Mouse (Mus musculus): Measurements from ENCODE around the gene Srd5a3. TPM values are rescaled to one million over a fixed set of nuclear protein-coding genes. Genes with fewer than 3 reads are reported as not detected.

Srd5a3 gene
- polyA plus RNA-seq, 1 experiment from 2014 or later: 36.1 TPM

GRCm38 (mm10) chr5:76153430-76153829, 13.4 kb downstream of the Srd5a3 start:
- no peak for ATAC-seq (ENCODE audit: insufficient number of reproducible peaks, low FRiP score, low TSS enrichment, low read depth)
- WGBS: 92% methylated on average over 11 of the region's 11 CpGs
- H3K27ac ChIP-seq (replicated peaks): no peak overlapping the region
- no peaks in the 10 kb centered on the region for H3K27me3 ChIP-seq
- H3K9ac ChIP-seq: no peak overlapping the region
- no peaks in the 10 kb centered on the region for H3K4me1 ChIP-seq
- H3K4me3 ChIP-seq (replicated peaks): no peak overlapping the region
- no peaks in the 10 kb centered on the region for H3K9me3 ChIP-seq (replicated peaks)
- no peak overlapping the region for H3K4me2 ChIP-seq (replicated peaks)
- H3K36me3 ChIP-seq: peaks cover 51% of the 10 kb centered on the region

- no peak for ATAC-seq (ENCODE audit: insufficient number of reproducible peaks, low FRiP score, low TSS enrichment, low read depth)
- Histone ChIP-seq H3K4me3 (replicated peaks) (no peak overlapping the region), H3K9me3 (replicated peaks) (no peaks in the 10 kb centered on the region), H3K9ac (no peak overlapping the region), H3K27me3 (no peaks in the 10 kb centered on the region), H3K36me3 (peaks cover 50% of the 10 kb centered on the region), H3K4me2 (replicated peaks) (no peak overlapping the region), H3K27ac (replicated peaks) (no peak overlapping the region), H3K4me1 (no peaks in the 10 kb centered on the region)
- 88% methylated on average over 21 of the region's 21 CpGs for WGBS
Observed at GRCm38 (mm10) chr5:76154434-76155165, 14.5 kb downstream of the Srd5a3 start.

GRCm38 (mm10) chr5:76159555-76159954, 19.5 kb downstream of the Srd5a3 start:
- Histone ChIP-seq H3K9ac (no peak overlapping the region), H3K27ac (replicated peaks) (no peak overlapping the region), H3K9me3 (replicated peaks) (no peaks in the 10 kb centered on the region), H3K4me2 (replicated peaks) (no peak overlapping the region), H3K4me3 (replicated peaks) (no peak overlapping the region), H3K27me3 (no peaks in the 10 kb centered on the region), H3K4me1 (no peaks in the 10 kb centered on the region), H3K36me3 (peaks cover 18% of the 10 kb centered on the region)
- WGBS: 83% methylated on average over 6 of the region's 6 CpGs
- ATAC-seq (ENCODE audit: insufficient number of reproducible peaks, low FRiP score, low TSS enrichment, low read depth): no peak

GRCm38 (mm10) chr5:76160086-76160485, 20.0 kb downstream of the Srd5a3 start:
- no peak overlapping the region for H3K4me3 ChIP-seq (replicated peaks)
- no peak overlapping the region for H3K27ac ChIP-seq (replicated peaks)
- H3K4me1 ChIP-seq: no peaks in the 10 kb centered on the region
- H3K9ac ChIP-seq: no peak overlapping the region
- ATAC-seq (ENCODE audit: insufficient number of reproducible peaks, low FRiP score, low TSS enrichment, low read depth): no peak
- H3K27me3 ChIP-seq: no peaks in the 10 kb centered on the region
- peaks cover 13% of the 10 kb centered on the region for H3K36me3 ChIP-seq
- H3K9me3 ChIP-seq (replicated peaks): no peaks in the 10 kb centered on the region
- WGBS: 65% methylated on average over 3 of the region's 3 CpGs
- H3K4me2 ChIP-seq (replicated peaks): no peak overlapping the region

GRCm38 (mm10) chr5:76161491-76161890, 21.4 kb downstream of the Srd5a3 start:
- Histone ChIP-seq H3K36me3 (peaks cover under 1% of the 10 kb centered on the region; the same call in 1 of the 2 replicates), H3K9ac (no peak overlapping the region), H3K4me2 (replicated peaks) (no peak overlapping the region), H3K4me1 (no peaks in the 10 kb centered on the region), H3K4me3 (replicated peaks) (no peak overlapping the region), H3K9me3 (replicated peaks) (no peaks in the 10 kb centered on the region), H3K27ac (replicated peaks) (no peak overlapping the region), H3K27me3 (no peaks in the 10 kb centered on the region)
- WGBS: 89% methylated on average over 6 of the region's 6 CpGs
- ATAC-seq (ENCODE audit: insufficient number of reproducible peaks, low FRiP score, low TSS enrichment, low read depth): no peak

GRCm38 (mm10) chr5:76162926-76163325, 22.9 kb downstream of the Srd5a3 start:
- Histone ChIP-seq H3K4me3 (replicated peaks) (no peak overlapping the region), H3K9me3 (replicated peaks) (no peaks in the 10 kb centered on the region), H3K27me3 (no peaks in the 10 kb centered on the region), H3K4me2 (replicated peaks) (no peak overlapping the region), H3K36me3 (no peaks in the 10 kb centered on the region), H3K4me1 (no peaks in the 10 kb centered on the region), H3K27ac (replicated peaks) (no peak overlapping the region), H3K9ac (no peak overlapping the region)
- ATAC-seq (ENCODE audit: insufficient number of reproducible peaks, low FRiP score, low TSS enrichment, low read depth): no peak
- WGBS: 69% methylated on average over 5 of the region's 5 CpGs

- no peak overlapping the region for H3K9ac ChIP-seq
- H3K27me3 ChIP-seq: no peaks in the 10 kb centered on the region
- no peaks in the 10 kb centered on the region for H3K9me3 ChIP-seq (replicated peaks)
- H3K36me3 ChIP-seq: no peaks in the 10 kb centered on the region
- H3K4me1 ChIP-seq: no peaks in the 10 kb centered on the region
- no peak for ATAC-seq (ENCODE audit: insufficient number of reproducible peaks, low FRiP score, low TSS enrichment, low read depth)
- 35% methylated on average over 4 of the region's 4 CpGs for WGBS
- H3K4me2 ChIP-seq (replicated peaks): no peak overlapping the region
- H3K4me3 ChIP-seq (replicated peaks): no peak overlapping the region
- H3K27ac ChIP-seq (replicated peaks): no peak overlapping the region
Observed at GRCm38 (mm10) chr5:76163828-76164390, 23.8 kb downstream of the Srd5a3 start.

- H3K36me3 ChIP-seq: no peaks in the 10 kb centered on the region
- WGBS: 25% methylated on average over 7 of the region's 7 CpGs
- no peaks in the 10 kb centered on the region for H3K9me3 ChIP-seq (replicated peaks)
- H3K4me2 ChIP-seq (replicated peaks): no peak overlapping the region
- no peaks in the 10 kb centered on the region for H3K4me1 ChIP-seq
- ATAC-seq (ENCODE audit: insufficient number of reproducible peaks, low FRiP score, low TSS enrichment, low read depth): no peak
- H3K9ac ChIP-seq: no peak overlapping the region
- H3K27ac ChIP-seq (replicated peaks): no peak overlapping the region
- no peaks in the 10 kb centered on the region for H3K27me3 ChIP-seq
- H3K4me3 ChIP-seq (replicated peaks): no peak overlapping the region
Observed at GRCm38 (mm10) chr5:76164827-76165226, 24.8 kb downstream of the Srd5a3 start.

- H3K4me2 ChIP-seq (replicated peaks): no peak overlapping the region
- no peaks in the 10 kb centered on the region for H3K9me3 ChIP-seq (replicated peaks)
- H3K27me3 ChIP-seq: no peaks in the 10 kb centered on the region
- no peak overlapping the region for H3K27ac ChIP-seq (replicated peaks)
- H3K4me3 ChIP-seq (replicated peaks): no peak overlapping the region
- H3K4me1 ChIP-seq: no peaks in the 10 kb centered on the region
- H3K36me3 ChIP-seq: no peaks in the 10 kb centered on the region
- WGBS: 77% methylated on average over 4 of the region's 4 CpGs
- no peak for ATAC-seq (ENCODE audit: insufficient number of reproducible peaks, low FRiP score, low TSS enrichment, low read depth)
- H3K9ac ChIP-seq: no peak overlapping the region
Observed at GRCm38 (mm10) chr5:76170522-76170921, 30.5 kb downstream of the Srd5a3 start.

GRCm38 (mm10) chr5:76171039-76171438, 31.0 kb downstream of the Srd5a3 start:
- Histone ChIP-seq H3K9me3 (replicated peaks) (no peaks in the 10 kb centered on the region), H3K4me1 (no peaks in the 10 kb centered on the region), H3K4me3 (replicated peaks) (no peak overlapping the region), H3K4me2 (replicated peaks) (no peak overlapping the region), H3K36me3 (no peaks in the 10 kb centered on the region), H3K27me3 (no peaks in the 10 kb centered on the region), H3K27ac (replicated peaks) (no peak overlapping the region), H3K9ac (no peak overlapping the region)
- no peak for ATAC-seq (ENCODE audit: insufficient number of reproducible peaks, low FRiP score, low TSS enrichment, low read depth)

GRCm38 (mm10) chr5:76175051-76175450, 35.0 kb downstream of the Srd5a3 start:
- 0 out of 2 replicates have a peak, but pooled peaks cover 6% of the 10 kb centered on the region for H3K4me1 ChIP-seq
- no peak overlapping the region for H3K4me2 ChIP-seq (replicated peaks)
- no peak overlapping the region for H3K9ac ChIP-seq
- no peak overlapping the region for H3K4me3 ChIP-seq (replicated peaks)
- 89% methylated on average over 4 of the region's 4 CpGs for WGBS
- H3K36me3 ChIP-seq: no peaks in the 10 kb centered on the region
- H3K9me3 ChIP-seq (replicated peaks): no peaks in the 10 kb centered on the region
- H3K27ac ChIP-seq (replicated peaks): no peak overlapping the region
- no peak for ATAC-seq (ENCODE audit: insufficient number of reproducible peaks, low FRiP score, low TSS enrichment, low read depth)
- no peaks in the 10 kb centered on the region for H3K27me3 ChIP-seq

- H3K4me3 ChIP-seq (replicated peaks): no peak overlapping the region
- H3K27ac ChIP-seq (replicated peaks): no peak overlapping the region
- no peaks in the 10 kb centered on the region for H3K36me3 ChIP-seq
- no peak for ATAC-seq (ENCODE audit: insufficient number of reproducible peaks, low FRiP score, low TSS enrichment, low read depth)
- no peaks in the 10 kb centered on the region for H3K27me3 ChIP-seq
- WGBS: 35% methylated on average over 3 of the region's 3 CpGs
- H3K9ac ChIP-seq: no peak overlapping the region
- H3K4me2 ChIP-seq (replicated peaks): no peak overlapping the region
- 0 out of 2 replicates have a peak, but pooled peaks cover 6% of the 10 kb centered on the region for H3K4me1 ChIP-seq
- H3K9me3 ChIP-seq (replicated peaks): no peaks in the 10 kb centered on the region
Observed at GRCm38 (mm10) chr5:76176411-76176810, 36.3 kb downstream of the Srd5a3 start.
